Mouse (Mus musculus): ENCODE measurements around the gene Zmym5.
"Not testable (repeated sequence)": the region's sequence is repeated elsewhere in the genome, so short reads cannot be mapped to it uniquely, and the experiment has no call there.

Zmym5 gene

DNA sequence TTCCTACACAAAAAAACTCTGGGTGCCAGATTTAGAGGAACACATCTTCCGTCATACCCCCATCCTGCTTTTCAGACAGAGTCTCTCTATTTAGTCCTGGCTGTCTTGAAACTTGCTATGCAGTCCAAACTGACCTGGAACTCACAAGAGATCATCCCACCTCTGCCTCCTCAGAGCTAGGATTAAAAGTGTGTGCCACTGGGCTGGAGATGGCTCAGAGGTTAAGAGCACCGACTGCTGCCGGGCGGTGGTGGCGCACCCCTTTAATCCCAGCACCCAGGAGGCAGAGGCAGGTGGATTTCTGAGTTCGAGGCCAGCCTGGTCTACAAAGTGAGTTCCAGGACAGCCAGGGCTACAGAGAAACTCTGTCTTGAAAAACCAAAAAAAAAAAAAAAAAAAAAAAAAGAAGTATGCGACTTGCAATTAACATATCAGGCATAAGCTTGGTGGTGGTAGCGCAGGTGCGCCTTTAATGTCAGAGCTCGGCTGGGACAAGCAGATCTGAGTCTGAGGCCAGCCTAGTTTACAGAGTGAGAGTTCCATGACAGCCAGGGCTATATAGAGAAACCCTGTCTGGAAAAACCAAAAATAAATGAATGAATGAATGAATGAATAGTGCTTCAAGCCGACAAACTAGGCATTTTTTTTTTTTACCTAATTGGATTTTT is 34.8 kb downstream of the Zmym5 start:
- DNase-seq = no peak

DNA sequence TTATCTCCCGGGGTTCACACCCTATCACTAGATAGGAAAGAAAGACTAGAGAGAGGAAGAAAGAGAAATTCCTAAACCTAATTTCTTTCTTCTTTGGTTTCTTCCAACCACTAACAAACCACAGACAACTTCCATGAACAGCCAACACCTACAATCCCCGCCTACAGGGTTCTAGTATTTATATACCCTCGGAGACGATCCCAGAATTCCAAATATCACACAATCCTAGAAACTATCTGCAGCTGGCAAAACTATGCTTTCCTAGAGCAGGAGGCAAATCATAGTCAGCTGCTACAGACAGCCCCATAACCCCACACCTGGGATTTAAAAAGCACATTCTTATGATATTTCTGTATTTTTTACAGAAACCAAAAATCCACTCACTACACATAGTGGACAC is 36.1 kb downstream of the Zmym5 start:
- DNase-seq = no peak

DNA sequence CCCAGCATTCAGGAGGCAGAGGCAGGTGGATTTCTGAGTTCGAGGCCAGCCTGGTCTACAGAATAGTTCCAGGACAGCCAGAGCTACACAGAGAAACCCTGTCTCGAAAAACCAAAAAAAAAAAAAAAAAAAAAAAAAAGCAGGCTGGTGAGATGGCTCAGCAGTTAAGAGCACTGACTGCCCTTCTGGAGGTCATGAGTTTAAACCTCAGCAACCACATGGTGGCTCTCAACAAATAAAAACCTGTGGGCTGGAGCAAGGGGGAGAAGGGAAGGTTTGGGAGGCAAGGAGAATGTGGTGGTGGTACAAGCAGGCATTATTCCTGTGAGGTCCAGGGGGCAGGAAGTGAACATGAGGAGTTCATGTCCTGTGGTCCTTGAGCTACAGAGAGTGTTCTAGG is 45.1 kb downstream of the Zmym5 start:
- not testable (repeated sequence) for DNase-seq

DNA sequence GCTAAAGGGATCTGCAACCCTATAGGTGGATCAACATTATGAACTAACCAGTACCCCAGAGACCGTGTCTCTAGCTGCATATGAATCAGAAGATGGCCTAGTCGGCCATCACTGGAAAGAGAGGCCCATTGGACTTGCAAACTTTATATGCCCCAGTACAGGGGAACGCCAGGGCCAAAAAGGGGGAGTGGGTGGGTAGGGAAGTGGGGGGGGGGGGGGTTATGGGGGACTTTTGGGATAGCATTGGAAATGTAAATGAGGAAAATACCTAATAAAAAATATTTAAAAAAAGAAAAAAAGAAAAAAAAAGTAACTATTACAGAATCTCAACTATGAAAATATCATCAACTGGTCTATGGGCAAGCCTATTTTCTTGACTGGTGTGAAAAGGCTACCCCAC is 46.4 kb downstream of the Zmym5 start:
- DNase-seq = not testable (repeated sequence)

DNA sequence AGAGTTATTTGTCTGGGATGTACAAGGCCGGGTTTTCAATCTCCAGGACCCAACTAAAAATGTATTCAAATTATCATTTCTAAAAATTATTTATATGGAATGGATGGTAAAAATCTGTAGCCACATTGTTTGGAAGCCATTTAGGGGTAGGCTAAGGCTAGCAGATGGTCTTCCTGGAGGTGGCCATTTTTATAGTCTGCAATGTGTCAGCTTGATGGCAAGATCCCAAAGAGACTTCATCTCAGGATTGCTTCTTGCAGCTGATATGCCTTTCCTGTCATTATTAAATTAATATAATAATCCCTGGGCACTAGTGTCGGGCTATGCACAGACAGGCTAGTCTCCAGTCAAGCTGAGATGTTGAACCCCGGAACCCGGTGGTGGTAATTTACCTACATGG is 60.2 kb downstream of the Zmym5 start:
- DNase-seq = no peak
